Mouse (Mus musculus) cerebellum, postnatal 4 days (tissue): ENCODE results near the gene Slc7a1.

Experiments used
- DNase-seq, 2 experiments: peaks; one replicate each; pipeline ENCODE4 v3.0.0; 2022; ENCODE audit warnings: low spot score in 2 of 2, mixed read lengths in 1 of 2

Slc7a1 gene

GRCm38 (mm10) chr5:148325317-148325885 lies 74.3 kb downstream of the Slc7a1 start:
- DNase-seq: peak in 1 of 2 experiments; percentile 62

- DNase-seq: no peak
Measured at GRCm38 (mm10) chr5:148314931-148315330, 84.8 kb downstream of the Slc7a1 start.

GRCm38 (mm10) chr5:148312443-148312842 lies 87.3 kb downstream of the Slc7a1 start:
- DNase-seq: no peak

- no peak for DNase-seq
Measured at GRCm38 (mm10) chr5:148310790-148311189, 88.9 kb downstream of the Slc7a1 start.

- no peak for DNase-seq
Measured at GRCm38 (mm10) chr5:148304112-148304511, 95.6 kb downstream of the Slc7a1 start.

GRCm38 (mm10) chr5:148302968-148303367 lies 96.7 kb downstream of the Slc7a1 start:
- peak in 1 of 2 experiments; percentile 10 for DNase-seq

- DNase-seq: peak in 1 of 2 experiments; percentile 40
Measured at GRCm38 (mm10) chr5:148293346-148293745, 106.4 kb downstream of the Slc7a1 start.

GRCm38 (mm10) chr5:148292862-148293261 lies 106.8 kb downstream of the Slc7a1 start:
- no peak for DNase-seq

GRCm38 (mm10) chr5:148289951-148290350 lies 109.8 kb downstream of the Slc7a1 start:
- no peak for DNase-seq

GRCm38 (mm10) chr5:148288804-148289203 lies 110.9 kb downstream of the Slc7a1 start:
- no peak for DNase-seq

GRCm38 (mm10) chr5:148287529-148287928 lies 112.2 kb downstream of the Slc7a1 start:
- no peak for DNase-seq

- no peak for DNase-seq
Measured at GRCm38 (mm10) chr5:148283584-148283983, 116.1 kb downstream of the Slc7a1 start.

- DNase-seq: no peak
Measured at GRCm38 (mm10) chr5:148283177-148283576, 116.5 kb downstream of the Slc7a1 start.

- DNase-seq: no peak
Measured at GRCm38 (mm10) chr5:148282631-148283030, 117.1 kb downstream of the Slc7a1 start.

- DNase-seq: no peak
Measured at GRCm38 (mm10) chr5:148282093-148282492, 117.6 kb downstream of the Slc7a1 start.

- no peak for DNase-seq
Measured at GRCm38 (mm10) chr5:148280321-148280720, 119.4 kb downstream of the Slc7a1 start.

- DNase-seq: no peak
Measured at GRCm38 (mm10) chr5:148278233-148278632, 121.5 kb downstream of the Slc7a1 start.
